Mouse (Mus musculus): ENCODE results near the gene Hist1h2bg.

DNA sequence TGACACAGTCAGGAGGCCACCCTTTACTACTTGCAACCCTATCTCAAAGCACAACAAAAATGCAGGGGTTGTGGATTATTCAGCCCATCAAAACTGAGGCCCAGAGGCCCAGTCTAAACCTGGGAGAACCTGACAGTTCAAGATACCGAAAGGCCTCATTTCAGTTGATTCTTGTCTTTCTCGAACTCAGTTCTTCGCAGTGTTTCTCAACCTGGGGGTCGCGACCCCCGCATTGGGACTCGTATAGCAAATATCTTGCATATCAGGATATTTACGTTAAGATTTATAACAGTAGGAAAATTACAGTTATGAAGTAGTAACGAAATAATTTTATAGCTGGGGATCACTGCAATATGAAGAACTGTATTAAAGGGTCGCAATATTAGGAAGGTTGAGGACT lies 45.3 kb upstream of the Hist1h2bg start:
- TF ChIP-seq UBTF (IDR thresholded peaks at IDR 0.05; ENCODE audit: borderline replicate concordance, insufficient read depth, low read depth, low read length) (no peak), POLR2A (IDR thresholded peaks at IDR 0.05; ENCODE audit: control insufficient read depth in 1 of 2, insufficient read depth in 1 of 2, low read depth in 1 of 2, low read length in 2 of 2, poor library complexity in 1 of 2) (no peak), CTCF (IDR thresholded peaks at IDR 0.05 in 2 of 3, conservative IDR thresholded peaks at IDR 0.05 in 1 of 3; ENCODE audit: control insufficient read depth in 1 of 3, insufficient read depth in 1 of 3, low read depth in 2 of 3, low read length in 3 of 3, poor library complexity in 1 of 3, severe bottlenecking in 1 of 3) (no peak), EP300 (IDR thresholded peaks at IDR 0.05; ENCODE audit: low read depth in 1 of 2, low read length in 2 of 2) (no peak), JUND (IDR thresholded peaks at IDR 0.05; ENCODE audit: low read depth, low read length) (no peak), USF1 (IDR thresholded peaks at IDR 0.05; ENCODE audit: low read depth, low read length) (no peak), GABPA (IDR thresholded peaks at IDR 0.05; ENCODE audit: low read depth, low read length) (no peak), NELFE (IDR thresholded peaks at IDR 0.05; ENCODE audit: low read depth, low read length) (no peak)
